Mouse (Mus musculus) thymus, postnatal 36 days (tissue): ENCODE data around the gene Cela3b.

Source experiments
- DNase-seq, 2 experiments: peaks; one replicate each; pipeline ENCODE4 v3.0.0; 2022; ENCODE audit warnings: mixed read lengths in 2 of 2

Cela3b gene

DNA sequence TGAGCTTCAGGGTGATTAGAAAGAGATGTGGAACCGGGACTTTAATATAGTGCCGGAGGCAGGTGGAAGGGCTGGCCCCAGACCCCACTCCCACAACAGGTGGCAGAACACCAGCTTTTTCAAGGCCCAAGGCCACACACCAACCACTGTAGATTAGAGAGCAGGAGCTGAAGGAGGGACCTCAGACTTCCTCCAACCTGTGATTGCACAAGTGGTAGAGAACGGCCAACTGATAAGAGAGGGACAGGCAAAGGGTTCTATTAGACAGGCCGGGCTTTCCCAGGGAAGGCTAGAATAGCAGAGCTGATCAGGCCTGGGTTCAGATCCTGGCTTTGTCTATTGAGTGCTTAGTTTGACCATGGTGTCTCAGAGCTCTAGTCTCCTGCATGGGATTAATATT is at the start of gene Cela3b:
Cela3b (minus strand) TSS at position 39 of the 400 bp plus-strand sequence.
- no peak for DNase-seq

- no peak for DNase-seq
Measured at GRCm38 (mm10) chr4:137479757-137480156, 49.4 kb upstream of the Cela3b start.

DNA sequence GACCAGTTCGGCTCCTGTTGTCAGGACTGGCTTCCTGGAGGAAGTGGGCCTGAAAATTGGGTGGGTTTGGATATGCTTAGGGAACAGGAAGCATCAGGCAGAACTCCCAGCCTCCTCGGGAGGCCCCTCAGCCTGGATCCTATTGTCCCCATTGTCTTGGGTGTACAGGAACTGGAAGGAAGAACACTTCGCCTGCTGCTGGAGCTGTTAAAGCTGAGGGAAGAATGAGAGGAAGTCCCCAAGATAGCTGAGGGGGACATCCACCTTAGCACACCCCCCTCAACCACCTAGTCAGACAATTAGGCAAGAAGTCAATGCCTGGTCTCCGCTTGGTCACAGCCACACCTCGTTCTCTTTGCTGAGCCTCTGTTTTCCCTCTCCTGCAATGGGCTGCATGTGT is 48.0 kb upstream of the Cela3b start:
- DNase-seq, result no peak

GRCm38 (mm10) chr4:137477611-137478010 is 47.3 kb upstream of the Cela3b start:
- no peak for DNase-seq

DNA sequence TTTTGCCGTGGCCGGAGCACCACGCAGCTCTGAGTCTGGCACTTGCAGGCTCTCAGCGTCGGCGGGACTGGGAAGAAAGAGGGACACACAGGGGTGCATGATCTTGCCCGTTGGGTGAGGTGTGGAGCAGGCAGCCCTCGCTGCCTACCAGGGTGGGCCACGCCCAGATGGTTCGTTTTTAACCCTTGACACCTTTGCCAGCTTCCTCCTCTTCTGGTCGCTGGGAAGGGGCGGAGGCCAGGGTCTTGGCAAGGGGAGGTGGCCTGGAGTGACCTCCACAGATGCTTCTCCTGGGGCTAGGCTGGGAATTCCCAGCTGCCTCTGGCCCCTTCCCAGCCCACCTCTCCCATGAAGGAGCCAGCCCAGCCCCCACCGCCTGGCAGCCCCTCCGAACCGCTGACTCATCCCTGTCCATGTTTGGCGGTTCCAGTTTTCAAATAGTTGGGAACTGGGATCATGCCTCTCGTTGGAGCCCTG is 46.5 kb upstream of the Cela3b start:
- no peak for DNase-seq

DNA sequence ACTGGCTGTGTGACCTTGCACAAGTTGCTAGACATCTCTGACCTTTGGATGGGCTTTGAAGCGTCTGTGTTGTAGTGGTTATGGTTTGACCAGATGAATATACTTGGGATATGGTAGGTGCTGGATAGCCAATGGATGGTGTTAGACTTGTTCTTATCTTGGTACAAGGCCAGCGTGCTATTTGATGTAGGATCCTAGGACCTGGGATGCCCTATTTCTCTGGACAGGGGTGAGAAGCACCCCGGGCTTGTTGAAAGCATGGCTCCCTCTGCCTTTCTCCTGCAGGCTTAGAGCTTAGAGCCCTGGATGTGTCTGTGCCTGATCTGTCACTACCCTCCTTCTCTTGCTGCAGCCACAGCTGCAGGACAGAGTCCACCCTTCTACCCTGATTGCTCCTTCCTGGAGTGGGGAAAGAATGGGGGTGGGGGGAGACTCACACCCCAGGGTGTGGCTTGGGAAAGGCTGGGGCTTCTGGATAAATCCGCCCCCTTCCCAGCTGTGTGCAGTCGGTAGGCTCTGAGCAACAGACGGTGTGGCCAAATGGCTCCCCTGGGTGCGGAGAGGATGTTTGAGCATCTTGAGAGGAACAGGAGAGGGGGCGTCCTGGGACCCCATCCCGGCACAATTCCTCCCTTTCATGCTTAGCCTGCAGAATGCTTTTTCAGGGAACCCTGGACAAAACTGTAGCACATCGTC is 45.9 kb upstream of the Cela3b start:
- no peak for DNase-seq

GRCm38 (mm10) chr4:137475271-137476050 is 45.1 kb upstream of the Cela3b start:
- no peak for DNase-seq

- no peak for DNase-seq
Measured at GRCm38 (mm10) chr4:137474694-137475093, 44.4 kb upstream of the Cela3b start.

DNA sequence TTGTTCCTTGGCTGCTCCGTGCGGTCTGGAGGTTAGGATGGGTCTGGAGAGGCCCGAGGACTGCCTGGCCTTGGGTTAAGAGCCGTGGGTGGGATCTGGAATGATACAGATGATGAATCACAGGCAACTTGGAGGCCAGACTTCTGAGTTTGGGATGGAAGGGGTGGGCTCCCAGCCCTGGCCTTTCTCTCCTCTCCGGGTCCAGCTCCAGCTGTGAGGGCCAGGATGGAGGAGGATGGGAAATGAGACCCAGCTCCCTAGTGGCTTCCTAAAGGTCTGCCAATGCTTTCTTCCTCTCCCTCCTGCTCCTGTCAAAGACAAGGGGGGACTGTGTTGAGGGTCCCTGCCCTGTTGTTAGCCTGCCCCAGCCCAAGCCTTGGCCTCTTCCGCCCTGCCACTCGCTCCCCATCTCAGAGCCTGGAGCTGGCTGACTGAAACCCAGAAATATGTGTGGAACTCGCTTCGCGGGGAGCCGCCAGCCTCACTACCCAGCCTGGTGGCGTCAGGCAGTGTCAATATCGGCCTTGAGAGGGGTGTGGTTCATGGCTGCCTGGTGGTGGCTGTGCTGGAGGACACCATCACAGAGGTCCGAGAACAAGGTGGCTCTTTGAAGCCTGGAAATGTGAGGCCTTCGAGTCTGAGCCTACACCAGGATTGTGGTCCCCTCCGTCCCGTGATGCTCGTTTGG is 43.5 kb upstream of the Cela3b start:
- DNase-seq, result no peak

GRCm38 (mm10) chr4:137473240-137473639 is 42.9 kb upstream of the Cela3b start:
- no peak for DNase-seq

DNA sequence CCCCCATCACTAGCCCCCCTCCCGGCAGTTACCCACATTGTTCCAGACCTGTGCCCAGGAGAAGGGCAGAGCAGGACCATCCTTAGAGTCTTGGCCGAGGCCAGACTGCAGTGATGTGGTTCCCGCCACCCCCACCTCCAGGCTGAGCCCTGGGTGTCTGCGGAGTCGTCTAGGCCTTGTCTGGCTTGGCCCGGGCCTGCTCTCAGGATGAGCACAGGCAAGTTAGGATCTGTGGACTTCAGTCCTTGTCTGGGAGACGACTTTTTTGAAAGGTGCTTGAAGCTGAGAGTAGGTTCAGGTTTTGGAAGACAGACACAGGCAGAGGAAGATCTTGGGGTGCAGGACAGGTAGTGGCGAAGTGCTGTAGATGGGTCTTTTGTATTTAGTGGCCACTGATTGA is 41.0 kb upstream of the Cela3b start:
- DNase-seq, result no peak

- no peak for DNase-seq
Measured at GRCm38 (mm10) chr4:137470701-137471317, 40.5 kb upstream of the Cela3b start.

GRCm38 (mm10) chr4:137469845-137470692 is 39.7 kb upstream of the Cela3b start:
- no peak for DNase-seq

GRCm38 (mm10) chr4:137469081-137469844 is 38.9 kb upstream of the Cela3b start:
- no peak for DNase-seq

DNA sequence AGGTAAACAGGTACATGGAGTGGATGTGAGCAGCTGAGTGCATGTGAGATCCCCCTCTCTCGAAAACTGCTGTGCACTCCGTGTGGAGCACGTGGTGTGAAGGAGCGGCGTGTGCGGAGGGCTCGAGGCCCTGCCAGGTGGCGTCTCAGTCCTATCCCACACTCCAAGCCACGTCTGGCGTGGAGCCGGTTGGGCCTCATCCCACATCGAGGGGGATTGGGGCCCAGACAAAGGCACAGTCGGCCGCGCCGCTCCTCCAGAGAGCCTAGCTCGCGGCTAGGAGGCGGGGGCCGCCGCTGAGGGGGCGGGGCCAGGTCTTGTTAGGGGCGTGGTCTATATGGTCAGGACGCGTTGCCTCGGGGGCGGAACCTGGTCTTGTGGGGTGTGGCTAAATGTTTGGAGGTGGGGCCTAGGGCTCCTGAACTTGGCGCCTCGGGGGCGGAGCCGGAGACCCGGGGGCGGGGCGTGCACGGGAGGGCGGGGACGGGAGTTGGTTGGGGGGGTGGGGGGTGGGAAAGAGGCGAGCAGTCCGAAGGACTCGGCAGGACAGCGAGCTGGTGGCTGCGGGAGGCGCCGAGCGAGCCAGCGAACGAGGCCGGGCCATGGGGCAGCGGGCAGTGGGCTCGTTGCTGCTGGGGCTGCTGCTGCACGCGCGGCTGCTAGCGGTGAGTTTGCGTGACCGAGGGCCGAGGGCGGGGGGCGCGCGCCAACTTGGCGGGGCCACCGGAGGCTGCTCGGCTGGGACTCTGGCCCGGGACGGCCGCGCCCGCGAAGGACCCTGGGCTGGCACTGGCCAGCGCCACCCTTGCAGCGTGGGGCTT is 38.1 kb upstream of the Cela3b start, which contains the start of gene Hspg2:
Hspg2 (plus strand) TSS at position 510 of the 821 bp plus-strand sequence.
- DNase-seq, result peak; percentile 88 to 90

GRCm38 (mm10) chr4:137467525-137467924 is 37.2 kb upstream of the Cela3b start:
- no peak for DNase-seq

DNA sequence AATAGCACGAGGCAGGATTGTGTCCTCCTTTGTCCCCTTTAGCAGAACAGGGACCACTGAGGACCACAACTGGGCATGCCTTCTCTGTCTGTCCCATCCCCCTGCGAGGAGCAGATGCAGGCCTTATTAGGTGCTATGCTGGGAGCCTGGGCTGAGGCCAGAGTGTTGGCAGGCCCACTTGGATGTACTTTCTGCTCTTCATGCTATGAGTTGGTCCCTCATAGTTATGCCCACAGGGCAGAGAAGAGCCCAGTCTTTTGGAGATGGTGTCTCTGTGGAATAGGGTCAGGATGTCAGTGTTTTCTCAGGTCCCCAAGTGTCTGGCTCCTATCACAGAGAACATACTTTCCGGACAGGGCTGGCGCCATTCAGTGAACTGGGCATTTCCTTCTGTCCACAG is 36.7 kb upstream of the Cela3b start:
- no peak for DNase-seq

GRCm38 (mm10) chr4:137465125-137465787 is 34.9 kb upstream of the Cela3b start:
- DNase-seq, result no peak

GRCm38 (mm10) chr4:137461981-137462690 is 31.8 kb upstream of the Cela3b start:
- no peak for DNase-seq
